Mouse (Mus musculus): Measurements from ENCODE around the gene Rxfp4.

- TF ChIP-seq CTCF (conservative IDR thresholded peaks at IDR 0.05; ENCODE audit: low read length) (no peak), NANOG (IDR thresholded peaks at IDR 0.05; ENCODE audit: borderline replicate concordance, low read length) (no peak), POU5F1 (IDR thresholded peaks at IDR 0.05; ENCODE audit: borderline replicate concordance, low read length) (no peak)
Measured at GRCm38 (mm10) chr3:88619113-88620097, 33.5 kb downstream of the Rxfp4 start.

All from E14TG2a.4 (cell line).